Mouse (Mus musculus): ENCODE measurements around the gene Myh3. TPM values are rescaled to one million over a fixed set of nuclear protein-coding genes. Genes with fewer than 3 reads are reported as not detected.

Myh3 gene
- polyA plus RNA-seq, 1 experiment = 1.4 TPM

GRCm38 (mm10) chr11:67145482-67146408 lies 67.6 kb downstream of the Myh3 start:
- no peak overlapping the region for H3K4me3 ChIP-seq (ENCODE audit: insufficient read depth, low read length)
- no peaks in the 10 kb centered on the region for H3K4me1 ChIP-seq (ENCODE audit: control insufficient read depth, insufficient read depth, low read length)
- no peak for TF ChIP-seq CTCF (IDR thresholded peaks at IDR 0.05; ENCODE audit: extremely low read depth, insufficient read depth, low read length)
- no peak for TF ChIP-seq POLR2A (IDR thresholded peaks at IDR 0.05; ENCODE audit: extremely low read depth, insufficient read depth, low read length)
- no peak overlapping the region for H3K27ac ChIP-seq (ENCODE audit: insufficient read depth, low read length)

- H3K27ac ChIP-seq (ENCODE audit: insufficient read depth, low read length) = no peak overlapping the region
- no peak for TF ChIP-seq CTCF (IDR thresholded peaks at IDR 0.05; ENCODE audit: extremely low read depth, insufficient read depth, low read length)
- TF ChIP-seq POLR2A (IDR thresholded peaks at IDR 0.05; ENCODE audit: extremely low read depth, insufficient read depth, low read length) = no peak
- no peak overlapping the region for H3K4me3 ChIP-seq (ENCODE audit: insufficient read depth, low read length)
- no peaks in the 10 kb centered on the region for H3K4me1 ChIP-seq (ENCODE audit: control insufficient read depth, insufficient read depth, low read length)
Measured at GRCm38 (mm10) chr11:67146409-67147282, 68.5 kb downstream of the Myh3 start.

GRCm38 (mm10) chr11:67147283-67147921 lies 69.3 kb downstream of the Myh3 start:
- H3K4me3 ChIP-seq (ENCODE audit: insufficient read depth, low read length) = no peak overlapping the region
- TF ChIP-seq CTCF (IDR thresholded peaks at IDR 0.05; ENCODE audit: extremely low read depth, insufficient read depth, low read length) (no peak), POLR2A (IDR thresholded peaks at IDR 0.05; ENCODE audit: extremely low read depth, insufficient read depth, low read length) (no peak)
- H3K4me1 ChIP-seq (ENCODE audit: control insufficient read depth, insufficient read depth, low read length) = no peaks in the 10 kb centered on the region
- no peak overlapping the region for H3K27ac ChIP-seq (ENCODE audit: insufficient read depth, low read length)

GRCm38 (mm10) chr11:67148286-67149012 lies 70.3 kb downstream of the Myh3 start:
- no peak overlapping the region for H3K4me3 ChIP-seq (ENCODE audit: insufficient read depth, low read length)
- TF ChIP-seq CTCF (IDR thresholded peaks at IDR 0.05; ENCODE audit: extremely low read depth, insufficient read depth, low read length) (no peak), POLR2A (IDR thresholded peaks at IDR 0.05; ENCODE audit: extremely low read depth, insufficient read depth, low read length) (no peak)

DNA sequence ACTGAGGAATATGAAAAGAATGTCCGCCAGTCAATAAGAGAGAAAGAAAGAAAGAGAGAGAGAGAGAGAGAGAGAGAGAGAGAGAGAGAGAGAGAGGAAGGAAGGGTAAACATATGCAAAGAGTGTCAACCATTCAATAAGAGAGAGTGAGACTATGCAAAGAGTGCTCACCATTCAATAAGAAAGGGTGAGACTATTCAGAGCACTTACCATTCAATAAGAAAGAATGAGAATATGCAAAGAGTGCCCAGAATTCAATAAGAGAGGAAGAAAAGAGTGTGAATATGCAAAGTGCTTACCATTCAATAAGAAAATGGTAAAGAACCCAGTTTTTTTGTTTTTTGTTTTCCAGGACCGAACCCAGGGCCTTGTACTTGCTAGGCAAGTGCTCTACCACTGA lies 72.1 kb downstream of the Myh3 start:
- Histone ChIP-seq H3K27ac (ENCODE audit: insufficient read depth, low read length) (no peak overlapping the region), H3K4me1 (ENCODE audit: control insufficient read depth, insufficient read depth, low read length) (no peaks in the 10 kb centered on the region), H3K4me3 (ENCODE audit: insufficient read depth, low read length) (no peak overlapping the region)
- TF ChIP-seq CTCF (IDR thresholded peaks at IDR 0.05; ENCODE audit: extremely low read depth, insufficient read depth, low read length) (no peak), POLR2A (IDR thresholded peaks at IDR 0.05; ENCODE audit: extremely low read depth, insufficient read depth, low read length) (no peak)

More at GRCm38 (mm10) chr11:67148286-67149012, 70.3 kb downstream of the Myh3 start:
- Histone ChIP-seq H3K27ac (ENCODE audit: insufficient read depth, low read length) (no peak overlapping the region), H3K4me1 (ENCODE audit: control insufficient read depth, insufficient read depth, low read length) (no peaks in the 10 kb centered on the region)

DNA sequence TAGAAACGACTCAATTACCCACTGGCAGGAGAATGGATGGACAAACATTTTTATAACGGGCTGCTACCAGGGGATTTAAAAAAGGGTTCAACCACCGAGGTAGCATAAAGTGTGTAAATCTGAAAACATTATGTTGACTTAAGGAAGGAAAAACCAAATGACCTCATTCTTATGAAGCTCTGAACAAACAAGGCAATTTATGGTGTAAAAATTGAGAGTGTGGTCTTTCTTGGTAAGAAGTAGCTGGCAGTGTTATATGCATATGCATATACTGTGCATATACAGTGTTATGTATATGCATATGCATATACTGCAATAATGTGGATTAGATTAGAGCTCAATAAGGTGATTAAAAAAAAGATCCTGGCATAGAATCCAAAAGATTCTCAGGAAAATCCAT lies 73.1 kb downstream of the Myh3 start:
- Histone ChIP-seq H3K4me3 (ENCODE audit: insufficient read depth, low read length) (no peak overlapping the region), H3K4me1 (ENCODE audit: control insufficient read depth, insufficient read depth, low read length) (no peaks in the 10 kb centered on the region), H3K27ac (ENCODE audit: insufficient read depth, low read length) (no peak overlapping the region)
- TF ChIP-seq POLR2A (IDR thresholded peaks at IDR 0.05; ENCODE audit: extremely low read depth, insufficient read depth, low read length) (no peak), CTCF (IDR thresholded peaks at IDR 0.05; ENCODE audit: extremely low read depth, insufficient read depth, low read length) (no peak)

Other genes with a start within 250 kb of the Myh3 start
- 0.17 and 0.38 TPM in 2 replicates for gene Pirt, start 166.3 kb upstream of the Myh3 start, polyA plus RNA-seq (2012; rRNA removed)
- gene Tmem238l, start 121.7 kb upstream of the Myh3 start, polyA plus RNA-seq (2012; rRNA removed) = not detected in 2 replicates
- gene Tmem220, start 53.1 kb upstream of the Myh3 start, polyA plus RNA-seq (2012; rRNA removed) = 0.98 and 1.0 TPM in 2 replicates
- 24.0 and 30.3 TPM in 2 replicates for gene Adprm, start 25.7 kb upstream of the Myh3 start, polyA plus RNA-seq (2012; rRNA removed)
- 6.0 and 6.2 TPM in 2 replicates for gene Sco1, start 25.6 kb upstream of the Myh3 start, polyA plus RNA-seq (2012; rRNA removed)
- gene Myh2, start 92.7 kb downstream of the Myh3 start, polyA plus RNA-seq (2012; rRNA removed) = 0.44 and 0.47 TPM in 2 replicates
- 0.23 and 0.32 TPM in 2 replicates for gene Myh1, start 121.8 kb downstream of the Myh3 start, polyA plus RNA-seq (2012; rRNA removed)
- gene Myh4, start 159.7 kb downstream of the Myh3 start, polyA plus RNA-seq (2012; rRNA removed) = 0.15 and 0.21 TPM in 2 replicates
- 0.06 and 0.17 TPM in 2 replicates for gene Myh8, start 198.8 kb downstream of the Myh3 start, polyA plus RNA-seq (2012; rRNA removed)
- 0.27 and 0.62 TPM in 2 replicates for gene Myh13, start 243.4 kb downstream of the Myh3 start, polyA plus RNA-seq (2012; rRNA removed)